Mouse (Mus musculus): ENCODE measurements at regions not wholly inside any gene's neighbourhood (a gene's known extent, or its start where the extent isn't known, plus 50 kb on each side); places are given as distances from the start of the nearest gene placed in this dataset.

GRCm38 (mm10) chr16:46581115-46581514 lies 82.8 kb upstream of the Nectin3 start:
- DNase-seq, result peak; percentile 14

GRCm38 (mm10) chr16:46574221-46574620 lies 75.9 kb upstream of the Nectin3 start:
- no peak for DNase-seq

GRCm38 (mm10) chr16:46567446-46567845 lies 69.1 kb upstream of the Nectin3 start:
- no peak for DNase-seq

GRCm38 (mm10) chr16:46566020-46566581 lies 67.8 kb upstream of the Nectin3 start:
- DNase-seq, result no peak

- DNase-seq, result no peak
Measured at GRCm38 (mm10) chr16:46557281-46557680, 59.0 kb upstream of the Nectin3 start.

GRCm38 (mm10) chr16:46548207-46548606 lies 49.9 kb upstream of the Nectin3 start:
- no peak for DNase-seq

All from right cerebral cortex, postnatal 25 days (tissue).